ENCODE assay signal across 9 mouse cellular contexts in the genomic region with DNA sequence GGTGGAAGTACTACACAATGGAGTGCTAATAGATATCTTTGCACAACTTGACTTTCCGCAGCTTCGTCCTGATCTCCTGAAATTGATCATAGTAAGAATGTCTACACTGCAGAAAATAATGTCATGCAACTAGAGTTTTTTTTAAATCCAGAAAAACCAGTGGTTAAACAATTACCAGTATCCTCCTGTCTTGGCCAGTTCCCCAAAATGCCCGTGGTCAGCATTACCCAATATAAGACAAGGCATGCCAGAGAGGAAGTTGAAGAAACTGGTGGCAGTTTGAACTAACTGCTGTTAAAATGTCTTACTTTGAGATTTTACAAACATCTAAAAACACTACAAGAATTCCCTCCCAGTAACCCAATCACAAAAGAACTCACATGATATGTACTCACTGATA.
DNase-seq lines count a peak whose midpoint lies in the region; ATAC-seq lines count a peak whose summit lies in the region.
"Had no signal": no experiment of that assay in that cellular context is flagged by ENCODE, and none has a peak within 500 bp of the region (broad histone marks: within the 10 kb centered on the region; RNA-seq: fewer than 3 reads in every experiment).

No protein-coding gene starts in this region.

- ATAC-seq in hematopoietic stem cell, adult 5-6 weeks (replicated peaks in 1 of 2; ENCODE audit: insufficient read depth in 1 of 2, low FRiP score in 2 of 2, low TSS enrichment in 1 of 2, low read depth in 1 of 2, poor library complexity in 2 of 2, severe bottlenecking in 2 of 2) = peak; percentile 73 to 86; a peak in 3 of 4 replicates
- ATAC-seq in cerebellum, adult (ENCODE audit: insufficient number of reproducible peaks, low FRiP score, low TSS enrichment) = no peak
- no peak for ATAC-seq in megakaryocyte-erythroid progenitor cell, adult 5-6 weeks (replicated peaks; ENCODE audit: low FRiP score, low TSS enrichment, poor library complexity, severe bottlenecking)
- ATAC-seq: intestine, embryonic 16.5 days had no signal

- peak; percentile 9 for DNase-seq in layer of hippocampus, adult 11-12 months (ENCODE audit: low spot score)
- no peak for DNase-seq in layer of hippocampus, adult 8-10 months (ENCODE audit: low spot score in 2 of 2)
- peak; percentile 64 for DNase-seq in NIH3T3 (ENCODE audit: low read depth)
- peak; percentile 25 to 30 for DNase-seq in monocyte, adult 2 months (ENCODE audit: low read depth in 1 of 2, low spot score in 2 of 2)
- DNase-seq: thymus, postnatal 36 days had no signal

Comparison
In these comparisons a context has a peak if more than half of its experiments do, and no peak if none do; other contexts are left out.
1. DNase-seq: peak in layer of hippocampus, adult 11-12 months (single experiment), NIH3T3 (single experiment) and monocyte, adult 2 months (2 of 2); none in layer of hippocampus, adult 8-10 months (0 of 2).
2. ATAC-seq: peak in hematopoietic stem cell, adult 5-6 weeks (2 of 2); none in cerebellum, adult (single experiment) and megakaryocyte-erythroid progenitor cell, adult 5-6 weeks (single experiment).